Mouse (Mus musculus): ENCODE measurements around the gene Nars2. TPM values are rescaled to one million over a fixed set of nuclear protein-coding genes. Genes with fewer than 3 reads are reported as not detected.
A peak's percentile ranks its signal among the peaks of the same experiment; 100 is the strongest.

The Nars2 gene
- polyA plus RNA-seq, 1 experiment from 2014 or later: 19.6 TPM

DNA sequence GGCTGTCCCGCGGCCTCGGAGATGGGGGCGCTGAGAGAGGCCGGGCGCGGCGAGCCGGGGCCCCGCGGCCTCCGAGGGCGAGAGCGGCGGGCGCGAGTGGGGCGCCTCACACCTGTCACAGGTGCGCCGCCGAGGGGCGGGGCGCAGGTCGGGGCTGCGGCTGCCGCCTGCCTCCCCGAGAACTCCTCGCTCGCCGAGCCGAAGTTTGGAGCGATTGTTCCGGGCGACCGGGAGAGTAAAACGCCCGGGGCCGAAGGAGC lies 130.6 kb downstream of the Nars2 start:
- Histone ChIP-seq H3K9me3 (ENCODE audit: control insufficient read depth, low read length) (no peaks in the 10 kb centered on the region), H3K36me3 (ENCODE audit: control insufficient read depth, insufficient read depth, low read length) (no peaks in the 10 kb centered on the region), H3K4me1 (ENCODE audit: control insufficient read depth, insufficient read depth, low read length) (peaks cover 3% of the 10 kb centered on the region), H3K4me2 (ENCODE audit: low read depth, severe bottlenecking) (peak overlapping the region; percentile 94), H3K4me3 (ENCODE audit: low read depth, low read length) (peak overlapping the region; percentile 76), H3K9ac (ENCODE audit: low read length) (peak overlapping the region; percentile 81), H3K27ac (replicated peaks; ENCODE audit: low read depth, low read length) (peak overlapping the region; percentile 56), H3K27me3 (ENCODE audit: control insufficient read depth, insufficient read depth, low read length) (no peaks in the 10 kb centered on the region)
- WGBS: 0% methylated on average over 35 of the region's 38 CpGs
- ATAC-seq (ENCODE audit: insufficient number of reproducible peaks, low FRiP score, low TSS enrichment, low read depth) (peak; percentile 8; the same call in 1 of the 2 replicates), DNase-seq (ENCODE audit: low spot score) (peak; percentile 57)

DNA sequence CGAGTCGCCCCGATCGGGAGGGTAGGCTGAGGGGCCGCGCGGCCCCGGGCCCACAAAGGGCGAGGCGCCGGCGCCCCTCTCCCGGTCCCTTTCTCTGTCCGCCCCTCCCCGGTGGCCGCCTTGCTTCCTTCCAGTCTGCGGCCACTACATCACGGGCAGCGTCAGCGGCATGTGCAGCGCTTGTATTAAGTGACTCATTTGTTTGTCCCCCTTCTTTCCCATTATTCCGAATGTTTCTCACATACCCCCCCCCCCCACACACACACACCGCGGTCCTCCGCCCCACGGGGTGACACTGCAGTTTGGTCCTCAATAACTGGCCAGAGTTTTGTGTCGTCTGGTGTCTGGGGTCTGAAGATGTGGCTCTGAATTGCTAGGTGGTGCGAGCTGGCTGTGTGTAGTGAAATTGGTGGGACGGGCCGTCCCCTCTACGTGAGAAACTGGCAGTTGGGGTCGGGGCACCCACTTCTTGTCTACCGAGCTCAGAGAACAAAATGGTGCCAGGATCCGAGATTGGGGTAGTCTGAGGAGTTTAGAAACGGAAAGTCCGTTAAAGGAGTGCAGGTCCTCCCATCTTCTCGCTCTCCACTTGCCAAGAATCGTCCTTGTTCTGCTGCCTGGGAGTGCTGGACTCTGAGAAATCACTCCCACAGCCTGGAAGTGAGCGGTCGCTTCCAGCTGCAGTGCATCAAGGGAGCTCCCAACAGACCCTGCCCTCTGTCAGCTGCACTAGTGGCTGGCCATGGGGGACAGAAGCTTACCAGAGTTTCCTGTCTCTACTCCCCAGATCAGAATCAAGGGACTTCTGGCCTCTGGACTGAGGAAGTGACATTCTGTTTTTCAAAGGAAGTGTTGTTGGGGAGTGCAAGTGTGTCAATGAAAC lies 131.2 kb downstream of the Nars2 start:
- H3K4me2 ChIP-seq (ENCODE audit: low read depth, severe bottlenecking): peak overlapping the region; percentile 94
- peak overlapping the region; percentile 81 for H3K9ac ChIP-seq (ENCODE audit: low read length)
- H3K4me3 ChIP-seq (ENCODE audit: low read depth, low read length): peak overlapping the region; percentile 76
- under 1% methylated on average over 40 of the region's 40 CpGs for WGBS
- H3K36me3 ChIP-seq (ENCODE audit: control insufficient read depth, insufficient read depth, low read length): no peaks in the 10 kb centered on the region
- H3K27me3 ChIP-seq (ENCODE audit: control insufficient read depth, insufficient read depth, low read length): no peaks in the 10 kb centered on the region
- H3K27ac ChIP-seq (replicated peaks; ENCODE audit: low read depth, low read length): peak overlapping the region; percentile 56
- H3K9me3 ChIP-seq (ENCODE audit: control insufficient read depth, low read length): no peaks in the 10 kb centered on the region
- H3K4me1 ChIP-seq (ENCODE audit: control insufficient read depth, insufficient read depth, low read length): peaks cover 3% of the 10 kb centered on the region
- peak; percentile 31; the same call in 1 of the 2 replicates for ATAC-seq (ENCODE audit: insufficient number of reproducible peaks, low FRiP score, low TSS enrichment, low read depth)
- peak; percentile 65 for DNase-seq (ENCODE audit: low spot score)

DNA sequence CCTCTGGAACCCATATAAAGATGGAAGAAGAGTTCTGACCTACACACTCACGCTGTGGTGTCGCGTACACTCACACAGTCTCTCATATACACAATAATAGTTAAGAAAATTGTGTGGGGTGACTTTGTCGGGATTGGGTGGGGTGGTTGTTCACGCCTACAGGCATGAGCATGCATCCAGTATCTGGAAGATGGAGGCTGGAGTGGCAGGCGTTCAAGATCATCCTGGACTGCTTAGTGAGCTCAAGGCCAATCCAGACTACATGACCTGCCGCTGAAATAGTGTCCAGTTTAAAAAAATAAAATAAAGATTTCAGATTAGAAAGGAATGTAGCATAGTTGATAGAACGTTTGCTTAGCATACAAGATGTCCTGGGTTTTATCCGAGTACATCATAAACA lies 132.3 kb downstream of the Nars2 start:
- Histone ChIP-seq H3K4me3 (ENCODE audit: low read depth, low read length) (no peak overlapping the region), H3K27me3 (ENCODE audit: control insufficient read depth, insufficient read depth, low read length) (no peaks in the 10 kb centered on the region), H3K9me3 (ENCODE audit: control insufficient read depth, low read length) (no peaks in the 10 kb centered on the region), H3K36me3 (ENCODE audit: control insufficient read depth, insufficient read depth, low read length) (no peaks in the 10 kb centered on the region), H3K4me2 (ENCODE audit: low read depth, severe bottlenecking) (no peak overlapping the region), H3K27ac (replicated peaks; ENCODE audit: low read depth, low read length) (no peak overlapping the region), H3K9ac (ENCODE audit: low read length) (no peak overlapping the region), H3K4me1 (ENCODE audit: control insufficient read depth, insufficient read depth, low read length) (peaks cover 3% of the 10 kb centered on the region)
- WGBS: 84% methylated on average over 9 of the region's 9 CpGs
- DNase-seq (ENCODE audit: low spot score) (no peak), ATAC-seq (ENCODE audit: insufficient number of reproducible peaks, low FRiP score, low TSS enrichment, low read depth) (no peak)

DNA sequence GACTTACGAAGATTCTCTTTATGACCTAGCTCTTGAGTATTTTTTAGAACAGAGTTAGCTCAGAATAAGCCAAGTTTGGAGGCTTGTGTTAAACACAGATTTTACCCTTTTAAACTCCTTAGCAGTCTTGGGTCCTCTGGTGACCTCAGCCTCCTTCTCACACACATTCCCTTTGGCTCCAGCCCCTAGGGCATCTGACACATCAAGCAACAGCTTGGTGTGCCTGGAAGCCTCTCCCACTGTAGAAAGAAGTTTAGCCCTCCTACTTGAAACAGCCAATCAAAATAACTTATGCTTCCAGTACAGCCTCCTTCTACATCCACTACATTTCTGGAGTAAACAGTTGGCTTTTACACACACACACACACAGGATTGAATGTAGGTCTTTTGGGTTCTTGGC lies 132.9 kb downstream of the Nars2 start:
- no peak for DNase-seq (ENCODE audit: low spot score)
- Histone ChIP-seq H3K4me1 (ENCODE audit: control insufficient read depth, insufficient read depth, low read length) (peaks cover 3% of the 10 kb centered on the region), H3K4me2 (ENCODE audit: low read depth, severe bottlenecking) (no peak overlapping the region), H3K9me3 (ENCODE audit: control insufficient read depth, low read length) (no peaks in the 10 kb centered on the region), H3K36me3 (ENCODE audit: control insufficient read depth, insufficient read depth, low read length) (no peaks in the 10 kb centered on the region), H3K27me3 (ENCODE audit: control insufficient read depth, insufficient read depth, low read length) (no peaks in the 10 kb centered on the region), H3K27ac (replicated peaks; ENCODE audit: low read depth, low read length) (no peak overlapping the region), H3K4me3 (ENCODE audit: low read depth, low read length) (no peak overlapping the region), H3K9ac (ENCODE audit: low read length) (no peak overlapping the region)
- WGBS: 94% methylated on average over 1 of the region's 1 CpGs
- ATAC-seq (ENCODE audit: insufficient number of reproducible peaks, low FRiP score, low TSS enrichment, low read depth): no peak

DNA sequence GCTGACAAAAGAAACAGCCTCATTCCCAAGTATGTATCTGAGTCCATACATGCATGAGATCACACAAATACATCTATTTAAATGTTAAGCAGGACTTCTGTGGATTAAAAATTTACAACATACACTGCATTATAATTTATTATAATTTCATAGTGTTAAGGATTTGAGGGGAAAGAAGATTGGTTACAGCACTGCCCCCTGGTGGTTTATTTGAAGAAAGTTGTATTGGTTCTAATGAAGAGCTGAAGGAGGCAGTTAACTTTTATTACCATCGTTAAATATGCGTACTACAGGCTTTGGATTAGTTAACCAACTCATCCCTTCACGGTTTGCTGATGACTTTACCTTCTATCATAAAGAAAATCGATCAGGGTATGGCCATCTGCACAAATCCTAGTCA lies 134.0 kb downstream of the Nars2 start:
- Histone ChIP-seq H3K9ac (ENCODE audit: low read length) (no peak overlapping the region), H3K4me3 (ENCODE audit: low read depth, low read length) (no peak overlapping the region), H3K27ac (replicated peaks; ENCODE audit: low read depth, low read length) (no peak overlapping the region), H3K27me3 (ENCODE audit: control insufficient read depth, insufficient read depth, low read length) (no peaks in the 10 kb centered on the region), H3K4me1 (ENCODE audit: control insufficient read depth, insufficient read depth, low read length) (peaks cover 3% of the 10 kb centered on the region), H3K4me2 (ENCODE audit: low read depth, severe bottlenecking) (no peak overlapping the region), H3K9me3 (ENCODE audit: control insufficient read depth, low read length) (no peaks in the 10 kb centered on the region), H3K36me3 (ENCODE audit: control insufficient read depth, insufficient read depth, low read length) (no peaks in the 10 kb centered on the region)
- 5% methylated on average over 4 of the region's 4 CpGs for WGBS
- ATAC-seq (ENCODE audit: insufficient number of reproducible peaks, low FRiP score, low TSS enrichment, low read depth): no peak
- no peak for DNase-seq (ENCODE audit: low spot score)

DNA sequence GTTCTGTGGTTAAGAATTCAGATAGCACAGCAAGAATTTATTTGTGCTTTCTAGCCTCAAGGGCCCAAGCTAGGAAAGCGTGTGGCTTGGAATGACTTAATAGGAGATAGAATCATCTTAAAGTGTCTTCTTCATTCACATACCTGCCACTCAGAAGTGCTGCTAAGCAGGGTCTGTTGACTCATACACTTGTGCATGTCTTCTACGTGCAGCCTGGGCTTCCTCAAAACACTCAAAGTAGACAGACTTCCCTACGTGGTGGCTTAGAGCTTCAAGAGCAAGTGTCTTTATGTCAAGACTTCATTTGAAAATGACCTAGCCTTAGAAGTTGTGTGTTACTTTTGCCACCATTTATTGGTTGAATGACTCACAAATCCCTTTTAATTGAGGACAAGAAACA lies 142.9 kb downstream of the Nars2 start:
- H3K4me3 ChIP-seq (ENCODE audit: low read depth, low read length): no peak overlapping the region
- ATAC-seq (ENCODE audit: insufficient number of reproducible peaks, low FRiP score, low TSS enrichment, low read depth): no peak
- no peaks in the 10 kb centered on the region for H3K36me3 ChIP-seq (ENCODE audit: control insufficient read depth, insufficient read depth, low read length)

DNA sequence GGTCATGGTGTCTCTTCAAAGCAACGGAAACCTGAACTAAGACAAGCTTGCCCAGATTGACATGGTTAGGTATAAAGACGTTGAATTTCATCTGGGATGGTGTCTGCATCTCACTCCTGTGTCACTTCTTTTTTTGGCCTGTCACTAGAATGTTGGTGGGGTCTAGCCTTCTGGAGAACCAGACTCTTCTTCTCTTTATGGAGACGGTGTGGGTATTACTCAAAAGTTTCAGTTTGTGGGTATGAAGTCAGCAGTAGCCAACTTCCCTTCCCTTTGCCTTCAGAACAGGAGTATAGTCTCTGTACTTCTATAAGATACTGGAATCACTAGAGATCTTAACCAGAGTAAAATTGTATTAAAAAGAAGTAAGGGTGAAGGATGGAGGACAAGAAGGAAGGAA lies 156.8 kb downstream of the Nars2 start:
- H3K27ac ChIP-seq (replicated peaks; ENCODE audit: low read depth, low read length): no peak overlapping the region
- 88% methylated on average over 3 of the region's 3 CpGs for WGBS
- no peak overlapping the region for H3K9ac ChIP-seq (ENCODE audit: low read length)
- no peak overlapping the region for H3K4me2 ChIP-seq (ENCODE audit: low read depth, severe bottlenecking)
- DNase-seq (ENCODE audit: low spot score) (no peak), ATAC-seq (ENCODE audit: insufficient number of reproducible peaks, low FRiP score, low TSS enrichment, low read depth) (no peak)
- no peak overlapping the region for H3K4me3 ChIP-seq (ENCODE audit: low read depth, low read length)
- H3K9me3 ChIP-seq (ENCODE audit: control insufficient read depth, low read length): no peaks in the 10 kb centered on the region
- no peaks in the 10 kb centered on the region for H3K4me1 ChIP-seq (ENCODE audit: control insufficient read depth, insufficient read depth, low read length)
- no peaks in the 10 kb centered on the region for H3K27me3 ChIP-seq (ENCODE audit: control insufficient read depth, insufficient read depth, low read length)
- H3K36me3 ChIP-seq (ENCODE audit: control insufficient read depth, insufficient read depth, low read length): no peaks in the 10 kb centered on the region

More for the DNA sequence above, 142.9 kb downstream of the Nars2 start:
- Histone ChIP-seq H3K9ac (ENCODE audit: low read length) (no peak overlapping the region), H3K4me2 (ENCODE audit: low read depth, severe bottlenecking) (no peak overlapping the region), H3K27me3 (ENCODE audit: control insufficient read depth, insufficient read depth, low read length) (no peaks in the 10 kb centered on the region), H3K9me3 (ENCODE audit: control insufficient read depth, low read length) (no peaks in the 10 kb centered on the region), H3K27ac (replicated peaks; ENCODE audit: low read depth, low read length) (no peak overlapping the region), H3K4me1 (ENCODE audit: control insufficient read depth, insufficient read depth, low read length) (no peaks in the 10 kb centered on the region)
- no peak for DNase-seq (ENCODE audit: low spot score)
- WGBS: 84% methylated on average over 3 of the region's 3 CpGs
